Mouse (Mus musculus): ENCODE results near the gene Tmem160. TPM values are rescaled to one million over a fixed set of nuclear protein-coding genes. Genes with fewer than 3 reads are reported as not detected.
A peak's percentile ranks its signal among the peaks of the same experiment; 100 is the strongest.

Gene Tmem160
- polyA plus RNA-seq (2014; fragmentation: Nextera tagmentation; extraction: Ambion mirVana), result 56.0 TPM in 2 replicates

GRCm38 (mm10) chr7:16452587-16453073 is at the start of gene Tmem160:
Tmem160 (plus strand) TSS chr7:16452779.
- Histone ChIP-seq H3K9ac (ENCODE audit: low read depth, low read length) (peak within 1 kb of the TSS; percentile 51), H3K4me2 (replicated peaks; ENCODE audit: low read depth, low read length) (peak within 1 kb of the TSS; percentile 59), H3K36me3 (ENCODE audit: control insufficient read depth, insufficient read depth, low read length) (no peaks in the 10 kb centered on the region), H3K27ac (ENCODE audit: low read depth, low read length) (no peak within 1 kb of the TSS), H3K9me3 (ENCODE audit: control insufficient read depth, low read length) (no peaks in the 10 kb centered on the region), H3K4me1 (ENCODE audit: control insufficient read depth, insufficient read depth, low read length) (peaks cover 4% of the 10 kb centered on the region; the same call in 1 of the 2 replicates), H3K4me3 (ENCODE audit: low read length) (peak within 1 kb of the TSS; percentile 64), H3K27me3 (ENCODE audit: control insufficient read depth, insufficient read depth, low read length) (no peaks in the 10 kb centered on the region)
- WGBS, result 2% methylated on average over 30 of the region's 30 CpGs
- peak; percentile 98 for ATAC-seq (ENCODE audit: low FRiP score, low TSS enrichment)

GRCm38 (mm10) chr7:16402968-16403948 is 49.3 kb upstream of the Tmem160 start:
- no peak for ATAC-seq (ENCODE audit: low FRiP score, low TSS enrichment)
- H3K4me2 ChIP-seq (replicated peaks; ENCODE audit: low read depth, low read length), result peak overlapping the region; percentile 65
- WGBS, result 35% methylated on average over 21 of the region's 21 CpGs
- H3K36me3 ChIP-seq (ENCODE audit: control insufficient read depth, insufficient read depth, low read length), result no peaks in the 10 kb centered on the region
- H3K9ac ChIP-seq (ENCODE audit: low read depth, low read length), result peak overlapping the region; percentile 100
- peaks cover 30% of the 10 kb centered on the region for H3K4me1 ChIP-seq (ENCODE audit: control insufficient read depth, insufficient read depth, low read length)
- H3K4me3 ChIP-seq (ENCODE audit: low read length), result peak overlapping the region; percentile 96
- peak overlapping the region; percentile 100 for H3K27ac ChIP-seq (ENCODE audit: low read depth, low read length)
- no peaks in the 10 kb centered on the region for H3K9me3 ChIP-seq (ENCODE audit: control insufficient read depth, low read length)
- H3K27me3 ChIP-seq (ENCODE audit: control insufficient read depth, insufficient read depth, low read length), result no peaks in the 10 kb centered on the region

- no peaks in the 10 kb centered on the region for H3K36me3 ChIP-seq (ENCODE audit: control insufficient read depth, insufficient read depth, low read length)
- peak overlapping the region; percentile 90 for H3K27ac ChIP-seq (ENCODE audit: low read depth, low read length)
- peaks cover 30% of the 10 kb centered on the region for H3K4me1 ChIP-seq (ENCODE audit: control insufficient read depth, insufficient read depth, low read length)
- H3K27me3 ChIP-seq (ENCODE audit: control insufficient read depth, insufficient read depth, low read length), result no peaks in the 10 kb centered on the region
- H3K9me3 ChIP-seq (ENCODE audit: control insufficient read depth, low read length), result no peaks in the 10 kb centered on the region
- 79% methylated on average over 3 of the region's 3 CpGs for WGBS
- no peak overlapping the region; the same call in 1 of the 2 replicates for H3K4me2 ChIP-seq (replicated peaks; ENCODE audit: low read depth, low read length)
- H3K9ac ChIP-seq (ENCODE audit: low read depth, low read length), result peak overlapping the region; percentile 44; the same call in 1 of the 2 replicates
- ATAC-seq (ENCODE audit: low FRiP score, low TSS enrichment), result no peak
- H3K4me3 ChIP-seq (ENCODE audit: low read length), result no peak overlapping the region
Observed at GRCm38 (mm10) chr7:16404315-16405072, 48.1 kb upstream of the Tmem160 start.

- peaks cover 30% of the 10 kb centered on the region for H3K4me1 ChIP-seq (ENCODE audit: control insufficient read depth, insufficient read depth, low read length)
- no peak overlapping the region for H3K4me3 ChIP-seq (ENCODE audit: low read length)
- WGBS, result 86% methylated on average over 2 of the region's 2 CpGs
- H3K9me3 ChIP-seq (ENCODE audit: control insufficient read depth, low read length), result no peaks in the 10 kb centered on the region
- no peaks in the 10 kb centered on the region for H3K27me3 ChIP-seq (ENCODE audit: control insufficient read depth, insufficient read depth, low read length)
- H3K36me3 ChIP-seq (ENCODE audit: control insufficient read depth, insufficient read depth, low read length), result no peaks in the 10 kb centered on the region
- ATAC-seq (ENCODE audit: low FRiP score, low TSS enrichment), result no peak
- no peak overlapping the region; the same call in 1 of the 2 replicates for H3K4me2 ChIP-seq (replicated peaks; ENCODE audit: low read depth, low read length)
- H3K27ac ChIP-seq (ENCODE audit: low read depth, low read length), result peak overlapping the region; percentile 90
- H3K9ac ChIP-seq (ENCODE audit: low read depth, low read length), result peak overlapping the region; percentile 44
Observed at GRCm38 (mm10) chr7:16405073-16405455, 47.5 kb upstream of the Tmem160 start.

- H3K9ac ChIP-seq (ENCODE audit: low read depth, low read length), result peak overlapping the region; percentile 44; the same call in 1 of the 2 replicates
- H3K4me3 ChIP-seq (ENCODE audit: low read length), result no peak overlapping the region
- H3K36me3 ChIP-seq (ENCODE audit: control insufficient read depth, insufficient read depth, low read length), result no peaks in the 10 kb centered on the region
- H3K27me3 ChIP-seq (ENCODE audit: control insufficient read depth, insufficient read depth, low read length), result no peaks in the 10 kb centered on the region
- ATAC-seq (ENCODE audit: low FRiP score, low TSS enrichment), result peak; percentile 13; the same call in 1 of the 2 replicates
- H3K9me3 ChIP-seq (ENCODE audit: control insufficient read depth, low read length), result no peaks in the 10 kb centered on the region
- H3K4me2 ChIP-seq (replicated peaks; ENCODE audit: low read depth, low read length), result peak overlapping the region; percentile 29; the same call in 1 of the 2 replicates
- H3K4me1 ChIP-seq (ENCODE audit: control insufficient read depth, insufficient read depth, low read length), result peaks cover 30% of the 10 kb centered on the region
- 56% methylated on average over 11 of the region's 11 CpGs for WGBS
- H3K27ac ChIP-seq (ENCODE audit: low read depth, low read length), result peak overlapping the region; percentile 90
Observed at GRCm38 (mm10) chr7:16405516-16406351, 46.8 kb upstream of the Tmem160 start.

- H3K9ac ChIP-seq (ENCODE audit: low read depth, low read length), result no peak overlapping the region
- no peaks in the 10 kb centered on the region for H3K36me3 ChIP-seq (ENCODE audit: control insufficient read depth, insufficient read depth, low read length)
- ATAC-seq (ENCODE audit: low FRiP score, low TSS enrichment), result no peak
- H3K9me3 ChIP-seq (ENCODE audit: control insufficient read depth, low read length), result no peaks in the 10 kb centered on the region
- H3K4me2 ChIP-seq (replicated peaks; ENCODE audit: low read depth, low read length), result no peak overlapping the region
- no peaks in the 10 kb centered on the region for H3K27me3 ChIP-seq (ENCODE audit: control insufficient read depth, insufficient read depth, low read length)
- H3K4me3 ChIP-seq (ENCODE audit: low read length), result no peak overlapping the region
- H3K27ac ChIP-seq (ENCODE audit: low read depth, low read length), result no peak overlapping the region
- WGBS, result 94% methylated on average over 3 of the region's 3 CpGs
- H3K4me1 ChIP-seq (ENCODE audit: control insufficient read depth, insufficient read depth, low read length), result peaks cover 38% of the 10 kb centered on the region
Observed at GRCm38 (mm10) chr7:16406978-16407377, 45.6 kb upstream of the Tmem160 start.

- peaks cover 31% of the 10 kb centered on the region for H3K4me1 ChIP-seq (ENCODE audit: control insufficient read depth, insufficient read depth, low read length)
- no peaks in the 10 kb centered on the region for H3K27me3 ChIP-seq (ENCODE audit: control insufficient read depth, insufficient read depth, low read length)
- H3K27ac ChIP-seq (ENCODE audit: low read depth, low read length), result no peak overlapping the region
- no peak for ATAC-seq (ENCODE audit: low FRiP score, low TSS enrichment)
- no peaks in the 10 kb centered on the region for H3K9me3 ChIP-seq (ENCODE audit: control insufficient read depth, low read length)
- no peak overlapping the region for H3K4me2 ChIP-seq (replicated peaks; ENCODE audit: low read depth, low read length)
- 90% methylated on average over 5 of the region's 5 CpGs for WGBS
- no peak overlapping the region for H3K4me3 ChIP-seq (ENCODE audit: low read length)
- no peaks in the 10 kb centered on the region; the same call in 1 of the 2 replicates for H3K36me3 ChIP-seq (ENCODE audit: control insufficient read depth, insufficient read depth, low read length)
- H3K9ac ChIP-seq (ENCODE audit: low read depth, low read length), result no peak overlapping the region
Observed at GRCm38 (mm10) chr7:16411100-16411499, 41.5 kb upstream of the Tmem160 start.

- Histone ChIP-seq H3K4me2 (replicated peaks; ENCODE audit: low read depth, low read length) (no peak overlapping the region), H3K36me3 (ENCODE audit: control insufficient read depth, insufficient read depth, low read length) (peaks cover 12% of the 10 kb centered on the region), H3K4me3 (ENCODE audit: low read length) (no peak overlapping the region), H3K4me1 (ENCODE audit: control insufficient read depth, insufficient read depth, low read length) (peaks cover 28% of the 10 kb centered on the region), H3K27ac (ENCODE audit: low read depth, low read length) (no peak overlapping the region), H3K9me3 (ENCODE audit: control insufficient read depth, low read length) (no peaks in the 10 kb centered on the region), H3K27me3 (ENCODE audit: control insufficient read depth, insufficient read depth, low read length) (no peaks in the 10 kb centered on the region), H3K9ac (ENCODE audit: low read depth, low read length) (no peak overlapping the region)
- ATAC-seq (ENCODE audit: low FRiP score, low TSS enrichment), result no peak
- 80% methylated on average over 8 of the region's 8 CpGs for WGBS
Observed at GRCm38 (mm10) chr7:16412220-16412896, 40.2 kb upstream of the Tmem160 start.
